Mouse (Mus musculus) stomach, embryonic 14.5 days (tissue): ENCODE measurements around the gene Sema4c. TPM values are rescaled to one million over a fixed set of nuclear protein-coding genes. Genes with fewer than 3 reads are reported as not detected.
A peak's percentile ranks its signal among the peaks of the same experiment; 100 is the strongest.

Experiments
- ATAC-seq: fragments of 200-750 bp; cut with Nextera tagmentation; 2 replicates; pipeline ENCODE4 v1.8.0; 2017; ENCODE audit warnings: low read depth, moderate TSS enrichment; ENCODE audit not compliant: insufficient number of reproducible peaks, insufficient read depth, low FRiP score
- H3K27ac ChIP-seq: fragments of 300-500 bp; sonication (generic); 2 replicates; pipeline ENCODE4 v1.5.1; 2014; ENCODE audit warnings: mild to moderate bottlenecking, low read length, moderate library complexity, mixed read lengths
- H3K27me3 ChIP-seq: fragments of 300-500 bp; sonication (generic); 2 replicates; pipeline ENCODE4 v1.6.1; 2014; ENCODE audit warnings: low read length, control low read depth, mixed read lengths; ENCODE audit not compliant: control insufficient read depth, insufficient read depth
- H3K36me3 ChIP-seq: fragments of 300-500 bp; sonication (generic); 2 replicates; pipeline ENCODE4 v1.6.1; 2014; ENCODE audit warnings: mild to moderate bottlenecking, control low read depth, low read length, moderate library complexity, mixed read lengths; ENCODE audit not compliant: control insufficient read depth, insufficient read depth
- H3K4me1 ChIP-seq: fragments of 300-500 bp; sonication (generic); 2 replicates; pipeline ENCODE4 v1.6.1; 2014; ENCODE audit warnings: low read length, control low read depth, mixed read lengths; ENCODE audit not compliant: control insufficient read depth, insufficient read depth
- H3K4me2 ChIP-seq: fragments of 300-500 bp; sonication (generic); replicated peaks from 2 replicates; pipeline ENCODE4 v1.6.1; 2014; ENCODE audit warnings: low read depth, low read length, control low read depth
- H3K4me3 ChIP-seq: fragments of 300-500 bp; sonication (generic); 2 replicates; pipeline ENCODE4 v1.5.1; 2014; ENCODE audit warnings: low read depth, low read length, control low read depth
- H3K9ac ChIP-seq: fragments of 300-500 bp; sonication (generic); replicated peaks from 2 replicates; pipeline ENCODE4 v1.6.1; 2014; ENCODE audit warnings: low read depth, mild to moderate bottlenecking, control low read depth, low read length, moderate library complexity, mixed read lengths
- H3K9me3 ChIP-seq: fragments of 300-500 bp; sonication (generic); 2 replicates; pipeline ENCODE4 v1.6.1; 2016; ENCODE audit warnings: low read depth, low read length, control low read depth; ENCODE audit not compliant: control insufficient read depth
- WGBS: fragments of 180-500 bp; shearing (Covaris S2); extraction: QIAGEN DNeasy Blood & Tissue Kit; methylation state at CpG from one replicate; pipeline ENCODE4 v1.1.7; 2014; 5-methylcytosine and 5-hydroxymethylcytosine counted together
- polyA plus RNA-seq: library from polyadenylated mRNA; unstranded; fragments of >200 nt; fragmentation: Nextera tagmentation; extraction: Ambion mirVana; gene quantifications from 2 replicates; pipeline ENCODE4 v1.2.1, GENCODE M21; 2014

Gene Sema4c
- polyA plus RNA-seq, 1 experiment from 2014 or later = 4.2 TPM

DNA sequence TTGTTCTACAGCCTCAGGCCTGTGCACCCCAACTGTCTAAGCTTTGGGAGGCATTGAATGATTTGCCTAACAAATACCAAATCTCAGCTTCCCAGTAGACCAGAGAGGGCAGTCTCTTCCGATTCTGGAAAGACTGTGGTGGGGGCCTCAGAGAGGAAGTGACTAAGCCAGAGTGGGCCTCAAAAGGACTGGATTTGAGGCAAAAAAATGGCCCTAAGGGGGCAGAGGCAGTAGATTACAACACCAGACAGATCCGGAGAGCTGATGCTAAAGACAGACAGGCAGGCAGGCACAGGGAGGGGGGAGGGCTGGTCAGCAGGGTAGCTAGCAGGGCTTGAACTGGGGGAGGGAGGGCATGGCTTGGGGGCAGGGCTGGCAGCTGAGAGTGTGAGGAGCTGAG, 8.3 kb upstream of the Sema4c start:
- no peaks in the 10 kb centered on the region for H3K9me3 ChIP-seq
- peaks cover 17% of the 10 kb centered on the region for H3K4me1 ChIP-seq
- WGBS = 24% methylated on average over 2 of the region's 2 CpGs
- ATAC-seq = no peak
- no peak overlapping the region for H3K9ac ChIP-seq
- no peak overlapping the region for H3K4me2 ChIP-seq
- H3K4me3 ChIP-seq = no peak overlapping the region
- no peak overlapping the region for H3K27ac ChIP-seq
- H3K27me3 ChIP-seq = no peaks in the 10 kb centered on the region
- no peaks in the 10 kb centered on the region for H3K36me3 ChIP-seq

DNA sequence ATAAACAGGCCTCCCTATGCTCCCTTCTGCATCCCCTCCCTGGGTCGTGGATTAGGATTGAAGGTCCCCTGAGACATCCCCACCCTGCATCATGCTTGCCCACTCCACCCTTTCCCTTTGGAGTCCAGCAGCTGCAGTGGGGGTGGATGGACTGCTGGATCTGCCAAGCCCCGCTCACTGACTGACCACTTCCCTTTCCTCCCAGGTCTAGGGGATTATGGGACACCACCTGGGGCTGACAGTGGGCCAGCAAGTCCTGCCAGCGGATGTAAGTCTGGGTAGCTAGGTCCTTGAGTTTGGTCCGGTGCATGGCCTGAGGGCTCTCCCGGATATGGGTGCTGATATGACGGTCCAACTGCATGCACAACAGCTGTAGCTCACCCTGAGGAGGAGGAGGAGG, 6.0 kb upstream of the Sema4c start:
- 72% methylated on average over 6 of the region's 6 CpGs for WGBS
- Histone ChIP-seq H3K27ac (no peak overlapping the region), H3K4me3 (no peak overlapping the region), H3K9me3 (no peaks in the 10 kb centered on the region), H3K4me2 (no peak overlapping the region), H3K4me1 (peaks cover 14% of the 10 kb centered on the region), H3K36me3 (no peaks in the 10 kb centered on the region), H3K9ac (no peak overlapping the region), H3K27me3 (no peaks in the 10 kb centered on the region)
- ATAC-seq = no peak

DNA sequence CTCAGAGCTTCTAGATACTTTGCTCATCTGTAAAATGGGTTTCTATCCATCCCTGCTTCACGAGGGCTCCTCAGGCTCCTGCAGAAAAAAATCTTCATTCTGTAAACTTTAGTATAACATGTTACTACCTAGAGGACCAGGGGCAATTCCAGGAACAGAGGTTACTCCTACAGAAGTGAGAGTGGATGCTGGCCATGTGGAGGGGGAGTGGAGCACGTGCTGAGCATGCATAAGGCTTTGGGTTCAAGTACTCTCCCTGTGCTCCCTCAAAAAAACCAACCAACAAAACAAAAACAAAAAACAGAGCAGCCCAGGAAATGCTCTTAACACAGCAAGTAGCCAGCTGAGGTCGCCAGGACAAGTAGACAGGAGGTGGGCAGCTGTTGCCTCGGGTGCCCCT, 5.5 kb upstream of the Sema4c start:
- Histone ChIP-seq H3K36me3 (no peaks in the 10 kb centered on the region), H3K9ac (no peak overlapping the region), H3K27ac (no peak overlapping the region), H3K27me3 (no peaks in the 10 kb centered on the region), H3K4me2 (no peak overlapping the region), H3K4me1 (peaks cover 17% of the 10 kb centered on the region), H3K4me3 (no peak overlapping the region), H3K9me3 (no peaks in the 10 kb centered on the region)
- no peak for ATAC-seq
- WGBS = 65% methylated on average over 4 of the region's 4 CpGs

DNA sequence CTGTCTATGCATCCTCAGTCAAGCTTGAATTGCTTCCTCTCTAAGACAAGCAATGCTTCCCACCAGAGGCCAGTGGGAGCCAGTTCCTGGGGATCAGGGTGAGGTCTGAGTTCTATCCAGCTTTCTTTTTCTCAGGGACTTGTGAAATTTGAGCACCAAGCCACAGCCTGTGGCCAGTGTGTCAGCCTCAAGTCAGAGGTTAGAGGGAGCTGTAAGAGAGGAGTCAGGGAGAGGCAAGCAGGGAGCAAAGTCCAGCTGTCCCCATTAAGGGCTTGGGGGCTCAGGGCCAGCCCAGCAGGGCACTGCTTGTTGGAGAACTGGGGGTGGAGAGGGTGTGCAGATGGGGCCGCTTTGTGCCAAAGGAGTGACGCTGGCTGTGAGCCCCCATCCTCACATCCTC, 5.0 kb upstream of the Sema4c start:
- no peak overlapping the region for H3K9ac ChIP-seq
- ATAC-seq = no peak
- H3K4me1 ChIP-seq = peaks cover 15% of the 10 kb centered on the region
- WGBS = 70% methylated on average over 2 of the region's 2 CpGs
- H3K4me3 ChIP-seq = no peak overlapping the region
- no peaks in the 10 kb centered on the region for H3K9me3 ChIP-seq
- no peaks in the 10 kb centered on the region for H3K27me3 ChIP-seq
- no peaks in the 10 kb centered on the region for H3K36me3 ChIP-seq
- no peak overlapping the region for H3K27ac ChIP-seq
- no peak overlapping the region for H3K4me2 ChIP-seq

DNA sequence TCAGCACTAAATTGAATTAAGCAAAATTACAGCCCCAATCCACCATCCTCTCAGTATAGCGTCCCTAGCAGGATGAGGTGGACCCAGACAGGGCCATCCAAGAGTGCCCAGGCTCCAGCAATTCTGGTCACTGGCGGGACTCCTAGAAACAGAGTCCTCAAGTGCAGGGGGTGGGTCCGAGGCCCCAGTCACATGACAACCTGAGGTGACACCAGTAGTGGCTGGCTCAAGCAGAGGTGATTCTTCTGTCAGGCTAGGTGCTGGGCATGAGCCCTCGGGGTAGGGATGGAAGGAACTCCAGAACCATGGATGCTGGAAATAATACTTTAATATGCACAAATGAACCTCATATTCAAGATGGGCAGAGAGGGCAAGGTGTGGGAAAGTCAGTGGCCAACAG, 4.2 kb upstream of the Sema4c start:
- Histone ChIP-seq H3K36me3 (no peaks in the 10 kb centered on the region), H3K4me3 (no peak overlapping the region), H3K9me3 (no peaks in the 10 kb centered on the region), H3K27ac (no peak overlapping the region), H3K4me1 (peaks cover 11% of the 10 kb centered on the region; the same call in 1 of the 2 replicates), H3K9ac (no peak overlapping the region), H3K27me3 (no peaks in the 10 kb centered on the region), H3K4me2 (no peak overlapping the region)
- 65% methylated on average over 4 of the region's 4 CpGs for WGBS
- ATAC-seq = no peak

DNA sequence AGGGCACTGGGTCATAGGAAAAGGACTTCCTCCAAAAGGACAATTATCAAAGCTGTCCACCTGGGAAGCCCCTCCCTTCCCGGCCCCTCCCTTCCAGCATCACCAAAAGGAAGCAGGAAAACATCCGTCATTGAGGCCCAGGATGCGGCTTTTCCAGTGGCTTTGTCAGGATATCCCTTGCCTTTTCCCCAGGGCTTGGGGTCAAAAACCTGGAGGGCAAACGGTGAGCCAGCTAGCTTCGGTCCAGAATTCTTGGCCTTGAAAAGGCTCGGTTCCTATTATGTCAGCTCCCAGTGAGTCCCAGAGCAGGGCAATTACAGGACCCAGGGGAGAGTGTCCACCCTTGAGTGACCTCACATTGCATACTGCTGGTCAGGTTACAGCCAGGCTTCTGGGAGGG, 2.8 kb upstream of the Sema4c start:
- H3K4me1 ChIP-seq = peaks cover 11% of the 10 kb centered on the region; the same call in 1 of the 2 replicates
- no peaks in the 10 kb centered on the region for H3K27me3 ChIP-seq
- ATAC-seq = no peak
- H3K9me3 ChIP-seq = no peaks in the 10 kb centered on the region
- no peak overlapping the region for H3K4me2 ChIP-seq
- no peak overlapping the region for H3K27ac ChIP-seq
- WGBS = 53% methylated on average over 6 of the region's 6 CpGs
- no peaks in the 10 kb centered on the region for H3K36me3 ChIP-seq
- H3K9ac ChIP-seq = no peak overlapping the region
- H3K4me3 ChIP-seq = no peak overlapping the region

DNA sequence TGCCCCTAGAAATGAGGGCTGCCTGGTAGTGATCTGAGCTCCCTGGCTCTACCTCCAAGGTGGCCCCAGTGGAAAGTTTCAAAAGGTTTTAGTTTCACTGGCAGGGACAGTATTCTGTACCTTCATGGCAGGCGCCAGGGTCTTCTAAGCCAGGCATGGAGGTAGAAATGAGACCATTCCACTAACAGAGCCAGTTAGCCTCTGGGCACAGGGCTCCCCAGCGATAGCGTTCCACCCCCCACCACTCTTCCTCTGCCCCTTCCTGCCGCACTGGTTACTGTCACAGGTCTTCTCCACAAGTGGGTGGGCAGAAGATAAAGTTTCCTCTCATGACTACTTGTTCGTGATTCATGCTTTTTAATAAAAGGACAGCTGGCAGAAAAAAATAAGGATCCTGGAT, 1.7 kb upstream of the Sema4c start:
- no peak overlapping the region for H3K4me2 ChIP-seq
- no peak for ATAC-seq
- H3K27me3 ChIP-seq = no peaks in the 10 kb centered on the region

DNA sequence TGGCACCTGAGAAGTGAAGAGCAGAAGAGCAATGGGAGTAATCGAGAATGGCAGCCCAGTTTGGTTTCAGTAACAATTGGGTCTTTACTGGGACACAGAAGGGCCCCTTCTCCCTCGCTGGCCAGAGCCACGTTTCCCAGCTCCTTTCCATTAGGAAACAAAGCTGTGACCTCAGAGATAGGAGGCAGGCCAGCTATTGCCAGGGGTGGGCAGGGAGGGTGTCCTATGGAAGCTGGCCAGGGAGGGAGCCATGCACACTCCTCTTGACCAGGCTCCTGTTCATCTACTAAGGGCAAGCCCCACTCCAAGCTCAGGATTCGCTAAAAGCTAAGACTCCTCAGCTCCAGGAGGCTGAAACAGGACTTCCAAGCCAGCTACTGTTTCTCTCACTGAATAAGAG, 1.1 kb upstream of the Sema4c start:
- Histone ChIP-seq H3K4me2 (peak overlapping the region; percentile 82), H3K9ac (peak overlapping the region; percentile 96), H3K4me3 (peak overlapping the region; percentile 91; the same call in 1 of the 2 replicates), H3K27ac (peak overlapping the region; percentile 99; the same call in 1 of the 2 replicates), H3K9me3 (no peaks in the 10 kb centered on the region), H3K36me3 (peaks cover 13% of the 10 kb centered on the region), H3K4me1 (peaks cover 27% of the 10 kb centered on the region), H3K27me3 (no peaks in the 10 kb centered on the region)
- 19% methylated on average over 4 of the region's 4 CpGs for WGBS
- ATAC-seq = no peak

More for the DNA sequence above, 1.7 kb upstream of the Sema4c start:
- no peak overlapping the region for H3K9ac ChIP-seq
- H3K9me3 ChIP-seq = no peaks in the 10 kb centered on the region
- H3K4me1 ChIP-seq = peaks cover 20% of the 10 kb centered on the region
- H3K36me3 ChIP-seq = peaks cover 7% of the 10 kb centered on the region; the same call in 1 of the 2 replicates
- no peak overlapping the region for H3K4me3 ChIP-seq
- 60% methylated on average over 5 of the region's 5 CpGs for WGBS
- H3K27ac ChIP-seq = no peak overlapping the region

DNA sequence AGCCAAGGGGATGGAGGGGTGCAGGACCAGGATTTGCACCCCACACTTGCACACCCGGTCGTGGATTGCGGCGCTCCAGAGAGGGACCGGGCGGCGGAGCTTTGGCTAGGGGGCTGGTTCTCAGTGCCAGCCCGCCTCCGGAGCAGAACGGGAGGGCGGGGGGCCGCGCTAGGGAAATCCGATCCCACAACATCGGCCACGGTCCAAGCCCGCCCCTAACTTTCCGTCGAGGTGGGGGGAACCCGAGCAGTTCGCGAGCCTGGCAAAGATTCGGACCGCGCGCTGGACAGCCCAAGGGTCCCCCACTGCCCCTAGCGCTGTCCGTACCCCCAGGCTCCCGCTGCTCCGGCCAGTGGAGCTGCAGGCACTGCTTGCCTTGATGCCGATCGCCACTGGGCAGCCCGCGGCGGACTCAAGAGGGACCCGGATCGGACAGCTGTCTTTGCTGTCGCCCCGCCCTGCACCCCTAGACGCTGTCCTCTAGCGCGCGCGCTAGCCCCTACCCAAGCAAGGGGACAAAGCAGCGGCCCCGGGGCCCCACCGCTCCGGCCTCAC, 615 bp downstream of the Sema4c start:
- peak; percentile 78 for ATAC-seq
- peak overlapping the region; percentile 91 for H3K4me3 ChIP-seq
- peak overlapping the region; percentile 99 for H3K27ac ChIP-seq
- no peaks in the 10 kb centered on the region for H3K27me3 ChIP-seq
- peaks cover 31% of the 10 kb centered on the region for H3K4me1 ChIP-seq
- peak overlapping the region; percentile 96 for H3K9ac ChIP-seq
- peak overlapping the region; percentile 82 for H3K4me2 ChIP-seq
- peaks cover 30% of the 10 kb centered on the region for H3K36me3 ChIP-seq
- WGBS = 0% methylated on average over 42 of the region's 48 CpGs
- no peaks in the 10 kb centered on the region for H3K9me3 ChIP-seq
